Mouse (Mus musculus): ENCODE measurements at regions not wholly inside any gene's neighbourhood (a gene's known extent, or its start where the extent isn't known, plus 50 kb on each side); places are given as distances from the start of the nearest gene placed in this dataset.

GRCm38 (mm10) chr9:41821401-41821800 is 302.7 kb downstream of the Sorl1 start:
- H3K4me1 ChIP-seq (replicated peaks) = no peaks in the 10 kb centered on the region
- H3K27ac ChIP-seq = no peak overlapping the region
- no peak overlapping the region for H3K4me2 ChIP-seq (replicated peaks)
- no peaks in the 10 kb centered on the region for H3K9me3 ChIP-seq
- H3K4me3 ChIP-seq (replicated peaks) = no peak overlapping the region
- no peak overlapping the region for H3K9ac ChIP-seq (replicated peaks)
- no peaks in the 10 kb centered on the region for H3K27me3 ChIP-seq
- 83% methylated on average over 4 of the region's 4 CpGs for WGBS
- H3K36me3 ChIP-seq = no peaks in the 10 kb centered on the region
- ATAC-seq = no peak

GRCm38 (mm10) chr9:41817740-41818461 is 306.2 kb downstream of the Sorl1 start:
- WGBS = 82% methylated on average over 11 of the region's 11 CpGs
- Histone ChIP-seq H3K27ac (no peak overlapping the region), H3K27me3 (no peaks in the 10 kb centered on the region), H3K9ac (replicated peaks) (no peak overlapping the region), H3K36me3 (no peaks in the 10 kb centered on the region), H3K4me1 (replicated peaks) (no peaks in the 10 kb centered on the region), H3K4me2 (replicated peaks) (no peak overlapping the region), H3K9me3 (no peaks in the 10 kb centered on the region), H3K4me3 (replicated peaks) (no peak overlapping the region)
- ATAC-seq = no peak

- no peak overlapping the region for H3K4me2 ChIP-seq (replicated peaks)
- no peak overlapping the region for H3K9ac ChIP-seq (replicated peaks)
- no peaks in the 10 kb centered on the region for H3K36me3 ChIP-seq
- H3K27ac ChIP-seq = no peak overlapping the region
- ATAC-seq = no peak
- no peaks in the 10 kb centered on the region for H3K27me3 ChIP-seq
- no peak overlapping the region for H3K4me3 ChIP-seq (replicated peaks)
- H3K4me1 ChIP-seq (replicated peaks) = no peaks in the 10 kb centered on the region
- 92% methylated on average over 2 of the region's 2 CpGs for WGBS
- H3K9me3 ChIP-seq = no peaks in the 10 kb centered on the region
These were observed 308.2 kb downstream of the Sorl1 start for GRCm38 (mm10) chr9:41815921-41816320.

GRCm38 (mm10) chr9:41809291-41809690 is 314.8 kb downstream of the Sorl1 start:
- no peak overlapping the region for H3K9ac ChIP-seq (replicated peaks)
- no peak overlapping the region for H3K4me2 ChIP-seq (replicated peaks)
- ATAC-seq = no peak
- no peak overlapping the region for H3K4me3 ChIP-seq (replicated peaks)
- H3K4me1 ChIP-seq (replicated peaks) = peaks cover 24% of the 10 kb centered on the region
- no peaks in the 10 kb centered on the region for H3K9me3 ChIP-seq
- no peaks in the 10 kb centered on the region for H3K36me3 ChIP-seq
- no peak overlapping the region for H3K27ac ChIP-seq
- WGBS = 88% methylated on average over 4 of the region's 4 CpGs
- no peaks in the 10 kb centered on the region for H3K27me3 ChIP-seq

- no peak overlapping the region for H3K4me3 ChIP-seq (replicated peaks)
- no peak overlapping the region for H3K4me2 ChIP-seq (replicated peaks)
- H3K4me1 ChIP-seq (replicated peaks) = peaks cover 29% of the 10 kb centered on the region
- H3K9ac ChIP-seq (replicated peaks) = no peak overlapping the region
- H3K27ac ChIP-seq = no peak overlapping the region
- no peaks in the 10 kb centered on the region for H3K27me3 ChIP-seq
- H3K9me3 ChIP-seq = no peaks in the 10 kb centered on the region
- WGBS = 61% methylated on average over 3 of the region's 3 CpGs
- H3K36me3 ChIP-seq = no peaks in the 10 kb centered on the region
- ATAC-seq = no peak
These were observed 315.3 kb downstream of the Sorl1 start for GRCm38 (mm10) chr9:41808791-41809190.

- H3K9me3 ChIP-seq = no peaks in the 10 kb centered on the region
- ATAC-seq = no peak
- H3K27ac ChIP-seq = peak overlapping the region; percentile 92
- H3K36me3 ChIP-seq = no peaks in the 10 kb centered on the region
- peak overlapping the region; percentile 34 for H3K9ac ChIP-seq (replicated peaks)
- H3K4me3 ChIP-seq (replicated peaks) = peak overlapping the region; percentile 22
- WGBS = 62% methylated on average over 5 of the region's 5 CpGs
- H3K27me3 ChIP-seq = no peaks in the 10 kb centered on the region
- H3K4me1 ChIP-seq (replicated peaks) = peaks cover 30% of the 10 kb centered on the region
- H3K4me2 ChIP-seq (replicated peaks) = peak overlapping the region; percentile 47
These were observed 317.8 kb downstream of the Sorl1 start for GRCm38 (mm10) chr9:41806289-41806621.

GRCm38 (mm10) chr9:41805491-41806288 is 318.4 kb downstream of the Sorl1 start:
- no peaks in the 10 kb centered on the region for H3K9me3 ChIP-seq
- peaks cover 30% of the 10 kb centered on the region for H3K4me1 ChIP-seq (replicated peaks)
- peak overlapping the region; percentile 92 for H3K27ac ChIP-seq
- 12% methylated on average over 15 of the region's 15 CpGs for WGBS
- H3K4me2 ChIP-seq (replicated peaks) = peak overlapping the region; percentile 47
- H3K27me3 ChIP-seq = no peaks in the 10 kb centered on the region
- ATAC-seq = peak; percentile 84
- H3K9ac ChIP-seq (replicated peaks) = peak overlapping the region; percentile 34
- H3K4me3 ChIP-seq (replicated peaks) = peak overlapping the region; percentile 22
- H3K36me3 ChIP-seq = no peaks in the 10 kb centered on the region

GRCm38 (mm10) chr9:41804711-41805331 is 319.3 kb downstream of the Sorl1 start:
- H3K27ac ChIP-seq = peak overlapping the region; percentile 92
- H3K4me3 ChIP-seq (replicated peaks) = no peak overlapping the region
- H3K9me3 ChIP-seq = no peaks in the 10 kb centered on the region
- no peaks in the 10 kb centered on the region for H3K36me3 ChIP-seq
- peak; percentile 86 for ATAC-seq
- H3K27me3 ChIP-seq = no peaks in the 10 kb centered on the region
- peak overlapping the region; percentile 44; the same call in 1 of the 2 replicates for H3K9ac ChIP-seq (replicated peaks)
- peak overlapping the region; percentile 47 for H3K4me2 ChIP-seq (replicated peaks)
- H3K4me1 ChIP-seq (replicated peaks) = peaks cover 30% of the 10 kb centered on the region
- 2% methylated on average over 10 of the region's 10 CpGs for WGBS

- Histone ChIP-seq H3K4me3 (replicated peaks) (no peak overlapping the region), H3K27me3 (no peaks in the 10 kb centered on the region), H3K4me2 (replicated peaks) (no peak overlapping the region), H3K9ac (replicated peaks) (0 out of 2 replicates have a peak overlapping the region, but pooled peaks have one; percentile 44), H3K36me3 (no peaks in the 10 kb centered on the region), H3K4me1 (replicated peaks) (peaks cover 30% of the 10 kb centered on the region), H3K9me3 (no peaks in the 10 kb centered on the region), H3K27ac (peak overlapping the region; percentile 92)
- ATAC-seq = peak; percentile 42
- 46% methylated on average over 11 of the region's 11 CpGs for WGBS
These were observed 320.2 kb downstream of the Sorl1 start for GRCm38 (mm10) chr9:41803680-41804460.

GRCm38 (mm10) chr9:41801376-41801775 is 322.7 kb downstream of the Sorl1 start:
- Histone ChIP-seq H3K27ac (no peak overlapping the region), H3K9ac (replicated peaks) (no peak overlapping the region), H3K4me3 (replicated peaks) (no peak overlapping the region), H3K27me3 (no peaks in the 10 kb centered on the region), H3K36me3 (no peaks in the 10 kb centered on the region), H3K4me1 (replicated peaks) (peaks cover 27% of the 10 kb centered on the region), H3K9me3 (no peaks in the 10 kb centered on the region), H3K4me2 (replicated peaks) (no peak overlapping the region)
- no peak for ATAC-seq
- WGBS = 89% methylated on average over 4 of the region's 4 CpGs

GRCm38 (mm10) chr9:41792830-41793213 is 331.3 kb downstream of the Sorl1 start:
- Histone ChIP-seq H3K27me3 (no peaks in the 10 kb centered on the region), H3K4me3 (replicated peaks) (no peak overlapping the region), H3K9ac (replicated peaks) (no peak overlapping the region), H3K9me3 (no peaks in the 10 kb centered on the region), H3K4me1 (replicated peaks) (peaks cover 15% of the 10 kb centered on the region), H3K27ac (peak overlapping the region; percentile 25), H3K36me3 (no peaks in the 10 kb centered on the region), H3K4me2 (replicated peaks) (no peak overlapping the region)
- WGBS = 65% methylated on average over 6 of the region's 6 CpGs
- no peak for ATAC-seq

Measured in midbrain, embryonic 13.5 days (tissue).